Mouse (Mus musculus): ENCODE measurements around the gene Faim2.

The Faim2 gene

GRCm38 (mm10) chr15:99505324-99506095 is 22.5 kb downstream of the Faim2 start:
- DNase-seq: peak in 1 of 2 experiments; percentile 22

GRCm38 (mm10) chr15:99503256-99503655 is 24.7 kb downstream of the Faim2 start:
- DNase-seq: peak in 1 of 2 experiments; percentile 6

GRCm38 (mm10) chr15:99502311-99502831 is 25.6 kb downstream of the Faim2 start:
- DNase-seq: peak in 1 of 2 experiments; percentile 34

- DNase-seq: peak in 1 of 2 experiments; percentile 58
Measured at GRCm38 (mm10) chr15:99501292-99502260, 26.4 kb downstream of the Faim2 start.

- DNase-seq: peak in 1 of 2 experiments; percentile 22
Measured at GRCm38 (mm10) chr15:99500320-99500719, 27.6 kb downstream of the Faim2 start.

- DNase-seq: peak in 1 of 2 experiments; percentile 57
Measured at GRCm38 (mm10) chr15:99499726-99500125, 28.2 kb downstream of the Faim2 start.

- DNase-seq: peak in 1 of 2 experiments; percentile 50
Measured at GRCm38 (mm10) chr15:99498781-99499180, 29.2 kb downstream of the Faim2 start.

GRCm38 (mm10) chr15:99498356-99498755 is 29.6 kb downstream of the Faim2 start:
- DNase-seq: no peak

- DNase-seq: peak; percentile 70 to 76
Measured at GRCm38 (mm10) chr15:99497527-99498242, 30.3 kb downstream of the Faim2 start.

- peak; percentile 76 to 79 for DNase-seq
Measured at GRCm38 (mm10) chr15:99497061-99497460, 30.9 kb downstream of the Faim2 start.

GRCm38 (mm10) chr15:99484745-99485144 is 43.2 kb downstream of the Faim2 start:
- no peak for DNase-seq

GRCm38 (mm10) chr15:99475814-99476213 is 52.2 kb downstream of the Faim2 start:
- no peak for DNase-seq

GRCm38 (mm10) chr15:99474576-99474926 is 53.4 kb downstream of the Faim2 start, which contains the start of gene Bcdin3d:
Bcdin3d (minus strand) TSS chr15:99474730.
- peak; percentile 84 to 88 for DNase-seq

- peak in 1 of 2 experiments; percentile 37 for DNase-seq
Measured at GRCm38 (mm10) chr15:99473801-99474575, 54.0 kb downstream of the Faim2 start.

- no peak for DNase-seq
Measured at GRCm38 (mm10) chr15:99472972-99473371, 55.0 kb downstream of the Faim2 start.

GRCm38 (mm10) chr15:99471677-99472063 is 56.3 kb downstream of the Faim2 start:
- DNase-seq: no peak

GRCm38 (mm10) chr15:99470971-99471676 is 56.8 kb downstream of the Faim2 start:
- peak; percentile 67 to 81 for DNase-seq

GRCm38 (mm10) chr15:99470224-99470761 is 57.7 kb downstream of the Faim2 start:
- DNase-seq: peak; percentile 80 to 82

GRCm38 (mm10) chr15:99469736-99470135 is 58.2 kb downstream of the Faim2 start:
- peak in 1 of 2 experiments; percentile 17 for DNase-seq

- peak; percentile 72 to 77 for DNase-seq
Measured at GRCm38 (mm10) chr15:99469067-99469466, 58.9 kb downstream of the Faim2 start.

GRCm38 (mm10) chr15:99463194-99463593 is 64.8 kb downstream of the Faim2 start:
- DNase-seq: no peak
